Mouse (Mus musculus) urinary bladder, postnatal 36 days (tissue): Measurements from ENCODE around the gene Hlcs.
"Not testable (repeated sequence)": the region's sequence is repeated elsewhere in the genome, so short reads cannot be mapped to it uniquely, and the experiment has no call there.

Source experiments
- DNase-seq, 2 experiments: peaks; one replicate each; pipeline ENCODE4 v3.0.0; 2022; ENCODE audit warnings: low spot score in 2 of 2, mixed read lengths in 1 of 2

Hlcs gene

DNA sequence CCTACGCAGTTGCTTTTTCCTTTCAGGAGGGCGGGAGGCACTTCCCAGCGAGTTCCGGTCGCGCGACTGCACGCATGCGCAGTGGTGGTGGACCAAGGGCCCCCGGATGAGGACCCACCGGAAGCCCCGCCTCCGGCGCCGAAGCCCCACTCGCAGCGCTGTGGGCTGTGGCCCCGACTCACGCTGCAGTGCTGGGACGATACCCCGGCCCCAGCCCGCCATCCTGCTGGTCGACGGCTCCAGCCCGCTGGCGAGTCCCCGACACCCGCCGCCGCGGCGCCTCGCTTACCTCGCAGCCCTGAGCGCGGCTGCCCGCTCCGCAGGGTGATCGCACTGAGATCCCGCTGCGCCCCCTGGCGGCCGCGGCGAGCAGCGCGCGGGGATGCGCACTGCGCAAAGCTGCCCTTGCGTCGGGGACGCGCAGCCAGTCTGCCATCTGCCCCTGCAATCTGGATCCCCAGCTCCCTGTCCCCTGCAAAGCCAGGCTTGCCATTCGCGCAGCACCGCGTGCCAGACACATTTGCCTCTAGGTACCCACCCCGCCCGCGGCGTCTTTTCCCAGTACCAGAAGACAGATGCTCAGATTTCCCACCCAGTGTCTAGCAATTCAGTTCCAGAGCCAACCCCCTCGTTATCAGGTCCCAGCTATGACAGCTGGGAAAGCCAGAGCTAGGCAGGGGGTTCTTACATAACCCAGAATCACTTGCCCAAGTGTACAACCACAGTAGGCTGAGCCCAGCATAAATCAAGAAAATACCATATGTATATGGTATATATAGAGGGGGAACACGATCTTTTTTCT lies at the start of gene Hlcs:
TSS of gene Hlcs (minus strand) at position 343 of the 802 bp plus-strand sequence.
- peak; percentile 94 to 97 for DNase-seq

- peak; percentile 38 to 55 for DNase-seq
Observed at GRCm38 (mm10) chr16:94362174-94362873, 49.0 kb upstream of the Hlcs start.

GRCm38 (mm10) chr16:94360578-94361350 lies 47.4 kb upstream of the Hlcs start:
- DNase-seq, result no peak

- no peak for DNase-seq
Observed at GRCm38 (mm10) chr16:94358091-94358490, 44.7 kb upstream of the Hlcs start.

- DNase-seq, result no peak
Observed at GRCm38 (mm10) chr16:94356776-94357494, 43.6 kb upstream of the Hlcs start.

DNA sequence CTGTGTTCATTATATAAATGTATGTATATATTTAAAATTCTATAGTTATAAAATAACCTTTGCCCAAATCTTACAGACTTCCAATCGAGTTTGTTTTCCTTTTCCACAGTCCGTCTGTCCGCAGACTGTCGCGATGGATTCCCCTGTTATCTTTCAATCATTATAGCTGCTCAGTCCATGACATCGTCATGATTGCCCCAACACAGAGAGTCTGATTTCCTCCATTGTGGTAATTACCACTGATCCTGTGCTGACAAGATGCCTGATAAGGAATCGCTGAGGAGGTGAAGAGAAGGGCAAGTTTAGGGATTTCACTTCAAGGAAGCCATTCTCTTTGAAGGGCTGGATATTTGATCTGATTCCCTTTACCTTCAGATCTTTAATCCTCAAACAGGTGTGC lies 42.7 kb upstream of the Hlcs start:
- no peak for DNase-seq

GRCm38 (mm10) chr16:94354450-94354849 lies 41.1 kb upstream of the Hlcs start:
- no peak for DNase-seq

- DNase-seq, result no peak
Observed at GRCm38 (mm10) chr16:94350287-94350677, 36.9 kb upstream of the Hlcs start.

DNA sequence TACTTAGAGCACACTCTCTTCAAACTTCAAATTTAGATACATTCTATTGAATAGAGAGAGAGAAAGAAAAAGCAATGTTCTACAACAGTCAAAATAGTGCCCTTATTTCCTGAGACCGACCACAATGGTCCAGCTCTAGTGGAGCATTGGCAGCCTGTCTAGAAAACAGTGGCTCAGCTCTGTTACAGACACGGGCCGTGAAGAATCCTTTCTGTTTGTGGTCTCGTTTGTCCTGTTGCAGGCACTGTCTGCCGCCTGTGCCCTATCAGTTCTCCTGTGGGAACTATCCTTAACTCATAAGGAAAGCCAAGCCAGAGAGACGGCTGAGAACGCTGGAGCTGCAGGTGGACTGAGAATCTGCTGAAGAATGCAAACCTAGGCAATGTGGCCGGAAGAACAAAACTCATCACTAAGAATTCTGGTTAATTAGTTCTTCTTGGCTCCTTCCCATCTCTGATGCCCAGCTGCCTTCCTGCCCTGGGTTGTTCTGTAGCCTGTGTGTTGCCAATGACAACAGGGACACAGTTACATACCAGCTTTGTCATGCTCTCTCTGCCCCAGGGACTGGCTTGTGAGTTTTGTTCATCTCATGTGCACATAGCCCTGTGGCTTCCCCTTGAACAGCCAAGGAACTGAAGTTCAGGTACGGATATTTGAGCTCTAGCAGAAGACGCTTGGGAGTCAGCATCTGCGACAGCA lies 36.4 kb upstream of the Hlcs start:
- DNase-seq, result no peak

DNA sequence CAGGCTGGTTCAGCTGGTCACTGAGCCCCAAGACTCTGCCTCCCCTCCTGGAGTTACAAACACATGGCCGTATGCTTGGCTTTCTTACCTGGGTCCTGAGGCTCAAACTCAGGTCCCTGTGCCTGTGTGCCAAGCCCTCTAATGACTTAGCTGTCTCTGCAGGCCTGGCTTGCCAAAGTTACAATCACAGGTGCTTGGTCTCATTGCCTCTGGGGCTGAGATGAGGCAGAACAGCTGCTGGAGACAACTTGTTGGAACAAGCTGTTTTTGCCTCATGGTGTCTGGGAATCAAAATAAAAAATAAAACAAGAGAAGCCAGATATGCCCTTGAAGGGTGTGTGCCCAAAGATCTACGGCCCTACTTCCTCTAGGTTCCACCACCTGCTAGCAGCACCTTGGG lies 35.4 kb upstream of the Hlcs start:
- no peak for DNase-seq

DNA sequence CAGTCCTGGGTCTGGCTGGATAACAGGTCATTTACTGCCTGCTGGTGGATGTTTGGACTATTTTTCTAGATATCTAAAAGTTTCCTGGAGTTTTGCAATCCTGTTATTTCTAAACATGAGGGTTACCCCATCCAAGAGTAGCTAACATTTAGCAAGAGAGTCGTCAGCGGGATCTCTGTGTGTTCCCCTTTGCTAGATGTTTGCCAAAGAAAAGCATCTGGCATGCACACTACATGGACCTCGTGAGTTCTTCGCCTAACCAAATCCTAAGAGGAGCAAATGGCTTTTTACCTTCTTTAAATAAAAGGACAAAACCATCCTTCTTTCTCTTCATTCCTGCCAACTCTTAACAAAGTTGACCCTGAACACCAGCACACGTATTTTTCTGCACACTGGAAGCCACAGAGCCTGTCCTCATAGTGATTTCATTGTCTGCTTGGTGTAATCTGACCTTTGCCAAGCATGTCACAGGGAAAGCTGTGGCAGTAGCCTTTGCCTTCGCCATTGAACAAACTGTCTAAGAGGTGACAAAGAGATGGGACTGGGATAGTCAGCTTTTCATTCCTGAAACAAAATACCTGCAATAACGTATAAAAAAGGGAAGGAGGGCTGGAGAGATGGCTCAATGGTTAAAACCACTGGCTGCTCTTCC lies 33.8 kb upstream of the Hlcs start:
- no peak for DNase-seq

DNA sequence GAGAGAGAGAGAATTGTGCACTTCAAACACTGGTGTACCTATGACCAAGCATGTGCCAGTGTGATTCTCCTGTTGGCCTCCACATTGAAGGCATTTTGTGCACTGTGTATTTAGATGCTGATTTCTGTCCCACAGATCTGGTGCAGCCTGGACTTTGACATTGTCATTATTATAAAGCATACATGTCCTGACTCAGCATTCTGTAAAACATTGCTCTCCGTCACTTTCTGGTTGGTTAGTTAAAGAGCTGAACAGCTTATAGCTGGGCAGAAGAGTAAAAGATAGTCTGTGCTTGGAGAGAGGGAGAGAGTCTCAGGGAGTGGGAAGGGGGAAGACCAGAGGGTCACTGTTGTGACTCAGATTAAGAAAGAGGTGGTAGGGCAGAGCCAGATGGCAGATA lies 32.4 kb upstream of the Hlcs start:
- DNase-seq, result no peak

- not testable (repeated sequence) for DNase-seq
Observed at GRCm38 (mm10) chr16:94339164-94340160, 26.1 kb upstream of the Hlcs start.

- no peak for DNase-seq
Observed at GRCm38 (mm10) chr16:94335656-94336055, 22.3 kb upstream of the Hlcs start.

GRCm38 (mm10) chr16:94331886-94332252 lies 18.5 kb upstream of the Hlcs start:
- peak; percentile 59 to 69 for DNase-seq

- DNase-seq, result no peak
Observed at GRCm38 (mm10) chr16:94331233-94331885, 18.0 kb upstream of the Hlcs start.

DNA sequence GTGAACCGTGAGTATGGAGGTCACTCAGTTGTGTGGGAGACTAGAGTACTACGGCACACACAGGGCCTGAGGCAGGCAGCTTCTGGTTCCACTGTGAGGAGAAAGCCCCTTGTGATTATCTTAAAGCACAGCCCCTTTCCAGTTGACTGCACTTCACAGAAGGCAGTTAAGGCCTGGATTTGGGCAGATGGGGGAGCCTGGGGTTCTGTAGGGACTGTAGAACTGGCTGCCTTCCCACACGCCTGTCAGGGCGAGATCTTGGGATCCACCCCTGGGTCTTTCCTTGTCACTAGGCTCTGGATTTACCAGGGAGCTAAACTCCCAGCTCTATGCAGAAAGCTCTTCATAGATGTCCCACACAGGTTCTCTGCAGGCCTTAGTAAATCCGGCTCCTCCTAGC lies 17.1 kb upstream of the Hlcs start:
- DNase-seq, result no peak

- no peak for DNase-seq
Observed at GRCm38 (mm10) chr16:94328881-94329867, 15.8 kb upstream of the Hlcs start.
